Mouse (Mus musculus): Measurements from ENCODE around the gene Relb.

Relb gene

DNA sequence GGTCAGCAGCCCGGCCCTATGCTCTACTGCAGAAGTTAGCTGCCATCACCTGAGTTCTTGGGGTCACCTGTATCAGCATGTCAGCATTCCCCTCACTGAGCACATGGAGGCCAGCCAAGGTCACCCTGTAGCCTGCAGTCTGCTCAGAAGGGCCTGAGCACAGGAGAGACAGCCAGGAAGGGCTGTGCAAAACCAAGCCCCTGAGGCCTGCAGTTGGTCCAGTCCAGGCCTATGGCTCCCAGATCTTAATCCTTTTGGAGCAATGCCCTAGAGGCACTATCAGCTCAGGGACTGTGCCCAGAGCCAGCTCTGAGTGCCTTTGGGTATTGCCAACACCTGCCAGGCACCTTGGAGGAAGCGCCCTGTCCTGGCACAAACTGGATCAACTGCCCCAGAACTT, 72.2 kb downstream of the Relb start:
- DNase-seq (ENCODE audit: inconsistent ontology term) = no peak
